In the genomic region with DNA sequence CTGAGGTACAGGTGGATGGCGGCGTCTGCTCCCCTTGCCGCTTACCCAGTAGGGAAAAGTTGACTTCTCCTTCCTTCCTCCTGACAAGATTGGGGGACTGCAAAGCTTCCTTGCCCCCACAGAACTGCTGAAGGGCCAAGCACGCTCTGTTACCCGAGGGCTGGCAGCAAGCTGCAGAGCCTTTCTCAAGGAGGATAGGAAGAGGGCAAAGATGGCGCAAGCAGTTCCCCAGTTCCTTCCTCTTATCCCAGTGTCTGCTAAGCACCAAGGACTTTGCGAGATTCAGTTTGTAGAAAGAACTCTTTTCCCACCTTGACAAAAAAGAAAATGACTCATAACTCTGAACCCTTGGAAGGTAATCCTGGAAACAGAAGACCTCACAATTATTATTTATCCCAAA, we compare ENCODE assay signal across 29 mouse cellular contexts. TPM values are rescaled to one million over a fixed set of nuclear protein-coding genes. Genes with fewer than 3 reads are reported as not detected.
DNase-seq lines count a peak whose midpoint lies in the region; ATAC-seq lines count a peak whose summit lies in the region.
"Had no signal": no experiment of that assay in that cellular context is flagged by ENCODE, and none has a peak within 500 bp of the region (broad histone marks: within the 10 kb centered on the region; RNA-seq: fewer than 3 reads in every experiment).

No protein-coding gene starts in this region.

- no peaks in the 10 kb centered on the region for H3K27me3 ChIP-seq in liver, embryonic 12.5 days (replicated peaks)
- H3K27me3 ChIP-seq in liver, embryonic 11.5 days (replicated peaks; ENCODE audit: control insufficient read depth, insufficient read depth, low read length) = no peaks in the 10 kb centered on the region
- H3K27me3 ChIP-seq in liver, embryonic 15.5 days = no peaks in the 10 kb centered on the region
- H3K27me3 ChIP-seq: CH12.LX; forebrain, embryonic 13.5 days; heart, embryonic 13.5 days had no signal

- peaks cover 99% of the 10 kb centered on the region for H3K36me3 ChIP-seq in liver, embryonic 12.5 days
- peaks cover 10% of the 10 kb centered on the region; the same call in 1 of the 2 replicates for H3K36me3 ChIP-seq in liver, embryonic 11.5 days (ENCODE audit: control insufficient read depth, insufficient read depth, low read length)
- H3K36me3 ChIP-seq in liver, embryonic 15.5 days (replicated peaks) = peaks cover 94% of the 10 kb centered on the region
- H3K36me3 ChIP-seq: forebrain, embryonic 10.5 days had no signal

- peak overlapping the region; percentile 98 for H3K27ac ChIP-seq in liver, embryonic 12.5 days
- no peak overlapping the region for H3K27ac ChIP-seq in liver, embryonic 11.5 days (ENCODE audit: low read depth, low read length)
- peak overlapping the region; percentile 96 for H3K27ac ChIP-seq in liver, embryonic 15.5 days (replicated peaks)
- H3K27ac ChIP-seq: forebrain, embryonic 10.5 days; forebrain, embryonic 13.5 days; gastrocnemius, adult 2 months; heart, adult 2 months; heart, embryonic 10.5 days; heart, embryonic 13.5 days; hindbrain, embryonic 14.5 days; hindbrain, postnatal 0 days had no signal

- intact Hi-C loops in gastrocnemius, postnatal 14 days (cut with DNase I; ENCODE audit: low total_unique reads) = no loop called here

- no peak overlapping the region for H3K4me3 ChIP-seq in liver, embryonic 12.5 days
- no peak overlapping the region for H3K4me3 ChIP-seq in liver, embryonic 11.5 days (ENCODE audit: low read depth, low read length)
- H3K4me3 ChIP-seq in liver, embryonic 15.5 days (replicated peaks) = no peak overlapping the region
- H3K4me3 ChIP-seq: forebrain, embryonic 10.5 days; forebrain, embryonic 13.5 days; gastrocnemius, adult 2 months; heart, adult 2 months; heart, embryonic 10.5 days; heart, embryonic 13.5 days had no signal

- peaks cover 98% of the 10 kb centered on the region for H3K4me1 ChIP-seq in liver, embryonic 12.5 days
- peaks cover 45% of the 10 kb centered on the region for H3K4me1 ChIP-seq in liver, embryonic 11.5 days (replicated peaks; ENCODE audit: control insufficient read depth, insufficient read depth, low read length)
- peaks cover 99% of the 10 kb centered on the region for H3K4me1 ChIP-seq in liver, embryonic 15.5 days (replicated peaks)
- H3K4me1 ChIP-seq: forebrain, embryonic 13.5 days had no signal

- ATAC-seq in liver, embryonic 12.5 days = no peak
- no peak for ATAC-seq in liver, embryonic 11.5 days (replicated peaks; ENCODE audit: low FRiP score)
- ATAC-seq in common myeloid progenitor, adult 5-6 weeks (replicated peaks; ENCODE audit: low read depth, poor library complexity, severe bottlenecking) = 0 out of 2 replicates have a peak, but pooled peaks have one; percentile 35
- no peak for ATAC-seq in liver, embryonic 15.5 days (ENCODE audit: insufficient read depth)
- ATAC-seq in megakaryocyte, adult 5-6 weeks (ENCODE audit: poor library complexity, severe bottlenecking) = peak; percentile 69
- ATAC-seq: forebrain, embryonic 13.5 days; forebrain, postnatal 0 days; hindbrain, postnatal 0 days; inflammation-experienced regulatory T-cells, adult 6 months; intestine, embryonic 16.5 days had no signal

- 78% methylated on average over 7 of the region's 7 CpGs for WGBS in liver, embryonic 12.5 days (ENCODE audit: insufficient replicate concordance)
- 88% methylated on average over 7 of the region's 7 CpGs for WGBS in liver, embryonic 11.5 days
- WGBS in liver, embryonic 15.5 days (ENCODE audit: insufficient replicate concordance) = 81% methylated on average over 7 of the region's 7 CpGs

- DNase-seq in liver, embryonic 11.5 days (ENCODE audit: low spot score) = no peak
- no peak for DNase-seq in cerebellum, postnatal 36 days
- no peak for DNase-seq in gastrocnemius, postnatal 14 days
- no peak for DNase-seq in cerebellum, adult 9-11 months
- DNase-seq: adrenal gland, adult 2 months; adrenal gland, postnatal 14 days; B cell, adult 2 months; cerebellum, adult 18-20 months; cerebellum, postnatal 14 days; forebrain, postnatal 0 days; gastrocnemius, adult 2 months; gastrocnemius, postnatal 25 days; heart, adult 2 months; heart, postnatal 14 days; heart, postnatal 4 days had no signal

- H3K4me2 ChIP-seq in liver, embryonic 12.5 days = no peak overlapping the region
- no peak overlapping the region for H3K4me2 ChIP-seq in liver, embryonic 11.5 days
- H3K4me2 ChIP-seq in liver, embryonic 15.5 days = no peak overlapping the region
- H3K4me2 ChIP-seq: forebrain, embryonic 13.5 days; heart, embryonic 13.5 days; hindbrain, embryonic 14.5 days had no signal

- H3K9ac ChIP-seq in liver, embryonic 12.5 days = 0 out of 2 replicates have a peak overlapping the region, but pooled peaks have one; percentile 20
- no peak overlapping the region for H3K9ac ChIP-seq in liver, embryonic 11.5 days (ENCODE audit: low read depth, low read length)
- H3K9ac ChIP-seq in liver, embryonic 15.5 days = no peak overlapping the region
- H3K9ac ChIP-seq: forebrain, embryonic 13.5 days; forebrain, postnatal 0 days; heart, embryonic 13.5 days; hindbrain, embryonic 14.5 days had no signal

- H3K9me3 ChIP-seq in liver, embryonic 12.5 days (replicated peaks) = no peaks in the 10 kb centered on the region
- no peaks in the 10 kb centered on the region for H3K9me3 ChIP-seq in liver, embryonic 11.5 days (ENCODE audit: control insufficient read depth, low read length)
- H3K9me3 ChIP-seq in liver, embryonic 15.5 days (replicated peaks) = no peaks in the 10 kb centered on the region
- H3K9me3 ChIP-seq: forebrain, embryonic 10.5 days; forebrain, embryonic 13.5 days; G1E; heart, embryonic 10.5 days; heart, embryonic 13.5 days had no signal

RNA-seq across cellular contexts. Expression of a gene that starts 18.6 kb away (rescaled TPM):
- polyA plus RNA-seq in liver, embryonic 12.5 days (2016; fragmentation: Nextera tagmentation; extraction: Ambion mirVana) = 16.9 and 17.9 TPM in 2 replicates
- 11.7 and 12.3 TPM in 2 replicates for polyA plus RNA-seq in liver, embryonic 11.5 days (2014; fragmentation: Nextera tagmentation; extraction: Ambion mirVana)
- total RNA-seq in common myeloid progenitor, adult 5-6 weeks (2017) = 46.1 and 57.6 TPM in 2 replicates
- 15.1 and 15.9 TPM in 2 replicates for polyA plus RNA-seq in liver, embryonic 15.5 days (2015; fragmentation: Nextera tagmentation; extraction: Ambion mirVana)
- 25.3 and 25.7 TPM in 2 replicates for total RNA-seq in megakaryocyte, adult 5-6 weeks (2015)
- 24.9 and 27.4 TPM in 2 replicates for total RNA-seq in megakaryocyte, adult 5-6 weeks (2017)
- 10 to 100 TPM; 22.8 to 45.1 TPM for total RNA-seq in gastrocnemius, postnatal 14 days (2021)

Comparison
In these comparisons a context has a peak if more than half of its experiments do, and no peak if none do; other contexts are left out.
1. ATAC-seq: peak in common myeloid progenitor, adult 5-6 weeks (single experiment) and megakaryocyte, adult 5-6 weeks (single experiment); none in liver, embryonic 12.5 days (single experiment), liver, embryonic 11.5 days (single experiment) and liver, embryonic 15.5 days (single experiment).